Mouse (Mus musculus): Measurements from ENCODE around the gene Bckdha. TPM values are rescaled to one million over a fixed set of nuclear protein-coding genes. Genes with fewer than 3 reads are reported as not detected.
A peak's percentile ranks its signal among the peaks of the same experiment; 100 is the strongest.

The Bckdha gene
- polyA plus RNA-seq, 1 experiment from 2014 or later = 55.3 TPM

GRCm38 (mm10) chr7:25639754-25640153, 19.0 kb downstream of the Bckdha start:
- Histone ChIP-seq H3K9me3 (replicated peaks) (no peaks in the 10 kb centered on the region), H3K4me2 (replicated peaks) (no peak overlapping the region), H3K27ac (replicated peaks) (no peak overlapping the region), H3K9ac (no peak overlapping the region), H3K4me3 (replicated peaks) (no peak overlapping the region), H3K4me1 (no peaks in the 10 kb centered on the region), H3K36me3 (peaks cover 27% of the 10 kb centered on the region), H3K27me3 (no peaks in the 10 kb centered on the region)
- WGBS = 94% methylated on average over 4 of the region's 4 CpGs
- no peak for ATAC-seq (ENCODE audit: insufficient number of reproducible peaks, low FRiP score, low TSS enrichment, low read depth)

GRCm38 (mm10) chr7:25637099-25637498, 21.7 kb downstream of the Bckdha start:
- Histone ChIP-seq H3K4me3 (replicated peaks) (no peak overlapping the region), H3K27me3 (no peaks in the 10 kb centered on the region), H3K4me2 (replicated peaks) (no peak overlapping the region), H3K9ac (no peak overlapping the region), H3K9me3 (replicated peaks) (no peaks in the 10 kb centered on the region), H3K4me1 (no peaks in the 10 kb centered on the region), H3K36me3 (peaks cover 41% of the 10 kb centered on the region), H3K27ac (replicated peaks) (no peak overlapping the region)
- ATAC-seq (ENCODE audit: insufficient number of reproducible peaks, low FRiP score, low TSS enrichment, low read depth) = no peak
- 91% methylated on average over 5 of the region's 5 CpGs for WGBS

- no peaks in the 10 kb centered on the region for H3K4me1 ChIP-seq
- peaks cover 44% of the 10 kb centered on the region for H3K36me3 ChIP-seq
- 63% methylated on average over 3 of the region's 3 CpGs for WGBS
- no peak overlapping the region for H3K9ac ChIP-seq
- H3K27me3 ChIP-seq = no peaks in the 10 kb centered on the region
- H3K27ac ChIP-seq (replicated peaks) = no peak overlapping the region
- no peak overlapping the region for H3K4me3 ChIP-seq (replicated peaks)
- ATAC-seq (ENCODE audit: insufficient number of reproducible peaks, low FRiP score, low TSS enrichment, low read depth) = no peak
- no peak overlapping the region for H3K4me2 ChIP-seq (replicated peaks)
- H3K9me3 ChIP-seq (replicated peaks) = no peaks in the 10 kb centered on the region
Observed at GRCm38 (mm10) chr7:25636373-25636772, 22.4 kb downstream of the Bckdha start.

- no peak overlapping the region for H3K9ac ChIP-seq
- no peak overlapping the region for H3K27ac ChIP-seq (replicated peaks)
- H3K4me1 ChIP-seq = peaks cover 15% of the 10 kb centered on the region
- WGBS = 82% methylated on average over 5 of the region's 5 CpGs
- H3K9me3 ChIP-seq (replicated peaks) = no peaks in the 10 kb centered on the region
- no peak for ATAC-seq (ENCODE audit: insufficient number of reproducible peaks, low FRiP score, low TSS enrichment, low read depth)
- peaks cover 44% of the 10 kb centered on the region for H3K36me3 ChIP-seq
- H3K4me2 ChIP-seq (replicated peaks) = no peak overlapping the region
- H3K4me3 ChIP-seq (replicated peaks) = no peak overlapping the region
- H3K27me3 ChIP-seq = no peaks in the 10 kb centered on the region
Observed at GRCm38 (mm10) chr7:25632679-25633078, 26.1 kb downstream of the Bckdha start.

- peak overlapping the region; percentile 48 for H3K4me3 ChIP-seq (replicated peaks)
Observed at GRCm38 (mm10) chr7:25628323-25628620, 30.5 kb downstream of the Bckdha start.

GRCm38 (mm10) chr7:25627431-25628322, 31.1 kb downstream of the Bckdha start:
- H3K27ac ChIP-seq (replicated peaks) = peak overlapping the region; percentile 66
- 13% methylated on average over 38 of the region's 38 CpGs for WGBS
- peak overlapping the region; percentile 48 for H3K9ac ChIP-seq
- H3K4me1 ChIP-seq = peaks cover 35% of the 10 kb centered on the region
- H3K9me3 ChIP-seq (replicated peaks) = no peaks in the 10 kb centered on the region
- no peaks in the 10 kb centered on the region for H3K27me3 ChIP-seq
- peak overlapping the region; percentile 48 for H3K4me3 ChIP-seq (replicated peaks)
- peak overlapping the region; percentile 78 for H3K4me2 ChIP-seq (replicated peaks)
- peak; percentile 80 for ATAC-seq (ENCODE audit: insufficient number of reproducible peaks, low FRiP score, low TSS enrichment, low read depth)
- H3K36me3 ChIP-seq = peaks cover 38% of the 10 kb centered on the region

More at GRCm38 (mm10) chr7:25628323-25628620, 30.5 kb downstream of the Bckdha start:
- ATAC-seq (ENCODE audit: insufficient number of reproducible peaks, low FRiP score, low TSS enrichment, low read depth) = no peak
- peak overlapping the region; percentile 78 for H3K4me2 ChIP-seq (replicated peaks)
- H3K9me3 ChIP-seq (replicated peaks) = no peaks in the 10 kb centered on the region
- H3K36me3 ChIP-seq = peaks cover 43% of the 10 kb centered on the region
- peak overlapping the region; percentile 48; the same call in 1 of the 2 replicates for H3K9ac ChIP-seq
- WGBS = 57% methylated on average over 8 of the region's 8 CpGs
- no peaks in the 10 kb centered on the region for H3K27me3 ChIP-seq
- peaks cover 35% of the 10 kb centered on the region for H3K4me1 ChIP-seq
- no peak overlapping the region for H3K27ac ChIP-seq (replicated peaks)

GRCm38 (mm10) chr7:25626509-25627430, 32.0 kb downstream of the Bckdha start, which contains the start of gene B3gnt8:
B3gnt8 (plus strand) TSS chr7:25626654.
- H3K9ac ChIP-seq = peak within 1 kb of the TSS; percentile 48
- no peak for ATAC-seq (ENCODE audit: insufficient number of reproducible peaks, low FRiP score, low TSS enrichment, low read depth)
- H3K4me2 ChIP-seq (replicated peaks) = peak within 1 kb of the TSS; percentile 78
- peaks cover 35% of the 10 kb centered on the region for H3K4me1 ChIP-seq
- 18% methylated on average over 29 of the region's 29 CpGs for WGBS
- no peaks in the 10 kb centered on the region for H3K9me3 ChIP-seq (replicated peaks)
- no peaks in the 10 kb centered on the region for H3K27me3 ChIP-seq
- H3K4me3 ChIP-seq (replicated peaks) = peak within 1 kb of the TSS; percentile 48
- peaks cover 42% of the 10 kb centered on the region for H3K36me3 ChIP-seq
- H3K27ac ChIP-seq (replicated peaks) = peak within 1 kb of the TSS; percentile 66

GRCm38 (mm10) chr7:25625594-25626250, 33.1 kb downstream of the Bckdha start:
- Histone ChIP-seq H3K27me3 (no peaks in the 10 kb centered on the region), H3K4me1 (peaks cover 35% of the 10 kb centered on the region), H3K9ac (no peak overlapping the region), H3K9me3 (replicated peaks) (no peaks in the 10 kb centered on the region), H3K4me2 (replicated peaks) (no peak overlapping the region), H3K27ac (replicated peaks) (peak overlapping the region; percentile 66; the same call in 1 of the 2 replicates), H3K36me3 (peaks cover 37% of the 10 kb centered on the region), H3K4me3 (replicated peaks) (no peak overlapping the region)
- WGBS = 72% methylated on average over 10 of the region's 10 CpGs
- ATAC-seq (ENCODE audit: insufficient number of reproducible peaks, low FRiP score, low TSS enrichment, low read depth) = no peak

GRCm38 (mm10) chr7:25624851-25625250, 33.9 kb downstream of the Bckdha start:
- H3K4me3 ChIP-seq (replicated peaks) = no peak overlapping the region
- peaks cover 28% of the 10 kb centered on the region for H3K36me3 ChIP-seq
- H3K27ac ChIP-seq (replicated peaks) = 0 out of 2 replicates have a peak overlapping the region, but pooled peaks have one; percentile 28
- H3K9me3 ChIP-seq (replicated peaks) = no peaks in the 10 kb centered on the region
- H3K9ac ChIP-seq = no peak overlapping the region
- peaks cover 39% of the 10 kb centered on the region for H3K4me1 ChIP-seq
- no peaks in the 10 kb centered on the region for H3K27me3 ChIP-seq
- no peak overlapping the region for H3K4me2 ChIP-seq (replicated peaks)
- WGBS = 59% methylated on average over 5 of the region's 5 CpGs
- ATAC-seq (ENCODE audit: insufficient number of reproducible peaks, low FRiP score, low TSS enrichment, low read depth) = no peak

GRCm38 (mm10) chr7:25623857-25624370, 34.9 kb downstream of the Bckdha start:
- H3K27me3 ChIP-seq = no peaks in the 10 kb centered on the region
- no peaks in the 10 kb centered on the region for H3K9me3 ChIP-seq (replicated peaks)
- no peak overlapping the region for H3K9ac ChIP-seq
- no peak for ATAC-seq (ENCODE audit: insufficient number of reproducible peaks, low FRiP score, low TSS enrichment, low read depth)
- H3K4me1 ChIP-seq = peaks cover 41% of the 10 kb centered on the region
- no peak overlapping the region for H3K4me3 ChIP-seq (replicated peaks)
- no peak overlapping the region for H3K27ac ChIP-seq (replicated peaks)
- peaks cover 23% of the 10 kb centered on the region; the same call in 1 of the 2 replicates for H3K36me3 ChIP-seq
- H3K4me2 ChIP-seq (replicated peaks) = no peak overlapping the region
- 89% methylated on average over 11 of the region's 11 CpGs for WGBS

All from embryonic facial prominence, embryonic 15.5 days (tissue).